Mouse (Mus musculus): ENCODE data around the gene Kcnj6. TPM values are rescaled to one million over a fixed set of nuclear protein-coding genes. Genes with fewer than 3 reads are reported as not detected.

Kcnj6 gene
- not detected for total RNA-seq (2023)

GRCm38 (mm10) chr16:94997340-94997849 lies at the start of gene Kcnj6:
Kcnj6 (minus strand) TSS chr16:94997701.

Measured in T-cell, adult 66 days (primary cell).